Comparison of ENCODE assay signal across 19 mouse cellular contexts in the genomic region with DNA sequence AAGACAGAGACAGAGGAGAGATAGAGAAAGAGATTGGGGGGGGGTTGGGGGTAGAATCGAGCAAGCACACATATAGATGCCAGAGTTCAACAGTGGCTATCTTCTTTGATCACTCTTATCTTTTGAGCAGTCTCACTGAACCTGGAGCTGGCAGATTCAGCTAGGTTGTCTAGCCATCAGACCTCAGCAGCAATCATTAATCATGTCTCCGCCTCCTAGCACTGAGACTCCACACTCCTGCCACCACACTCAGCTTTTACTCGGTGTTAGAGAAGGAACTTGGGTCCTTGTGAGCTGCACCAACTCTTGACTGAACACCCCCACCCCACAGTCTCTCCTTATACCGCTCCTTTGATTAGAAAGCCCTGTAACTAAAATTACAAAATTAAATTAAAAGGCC. TPM values are rescaled to one million over a fixed set of nuclear protein-coding genes. Genes with fewer than 3 reads are reported as not detected.
"Had no signal": no experiment of that assay in that cellular context is flagged by ENCODE, and none has a peak within 500 bp of the region (broad histone marks: within the 10 kb centered on the region; RNA-seq: fewer than 3 reads in every experiment).

No protein-coding gene starts in this region.

- H3K27me3 ChIP-seq: limb, embryonic 13.5 days; liver, embryonic 13.5 days; neural tube, embryonic 12.5 days had no signal

- H3K27ac ChIP-seq: hindbrain, postnatal 0 days; limb, embryonic 13.5 days; liver, embryonic 13.5 days; neural tube, embryonic 12.5 days; stomach, postnatal 0 days had no signal

- H3K9ac ChIP-seq: limb, embryonic 13.5 days; liver, embryonic 13.5 days; neural tube, embryonic 12.5 days had no signal

- DNase-seq: kidney, adult 11 months; left cerebral cortex, postnatal 4 days; liver, embryonic 13.5 days; lung, adult 18-20 months; midbrain, embryonic 14.5 days; thymus, postnatal 4 days had no signal

- H3K4me3 ChIP-seq: limb, embryonic 13.5 days; liver, embryonic 13.5 days; neural tube, embryonic 12.5 days had no signal

- ATAC-seq: hindbrain, postnatal 0 days had no signal

- H3K4me2 ChIP-seq: limb, embryonic 13.5 days; liver, embryonic 13.5 days; neural tube, embryonic 12.5 days had no signal

- H3K9me3 ChIP-seq: limb, embryonic 13.5 days; liver, embryonic 13.5 days; neural tube, embryonic 12.5 days had no signal

RNA-seq across cellular contexts. Expression of a gene that starts 18.1 kb away (rescaled TPM):
- total RNA-seq: hindbrain, postnatal 0 days; layer of hippocampus, adult 8-10 months; layer of hippocampus, postnatal 14 days; left cerebral cortex, adult 18-20 months; left cerebral cortex, postnatal 10 days; left cerebral cortex, postnatal 4 days; monocyte, adult 5-6 weeks; neutrophil, adult 5-6 weeks had no signal
- polyA plus RNA-seq: hindbrain, postnatal 0 days; kidney, embryonic 14.5 days; large intestine, adult 2 months; limb, embryonic 13.5 days; liver, embryonic 13.5 days; lung, embryonic 16.5 days; midbrain, embryonic 14.5 days; neural tube, embryonic 12.5 days; stomach, postnatal 0 days had no signal

RNA-seq across cellular contexts. Expression of a gene that starts 30.3 kb away (rescaled TPM):
- total RNA-seq: left cerebral cortex, adult 18-20 months; monocyte, adult 5-6 weeks; neutrophil, adult 5-6 weeks had no signal
- polyA plus RNA-seq: kidney, embryonic 14.5 days; large intestine, adult 2 months; liver, embryonic 13.5 days; lung, embryonic 16.5 days; midbrain, embryonic 14.5 days; neural tube, embryonic 12.5 days; stomach, postnatal 0 days had no signal
